Mouse (Mus musculus) liver, postnatal 0 days (tissue): Measurements from ENCODE around the gene Lonrf3. TPM values are rescaled to one million over a fixed set of nuclear protein-coding genes. Genes with fewer than 3 reads are reported as not detected.

Source experiments
- ATAC-seq: fragments of 200-750 bp; cut with Nextera tagmentation; 2 replicates; pipeline ENCODE4 v1.8.0; 2017; ENCODE audit warnings: mild to moderate bottlenecking, moderate library complexity
- DNase-seq: peaks from one replicate; pipeline ENCODE4 v3.0.0-alpha.2; 2016
- H3K27ac ChIP-seq: fragments of 300-500 bp; sonication (generic); 2 replicates; pipeline ENCODE4 v1.5.1; 2014; ENCODE audit warnings: antibody characterized with exemption, moderate library complexity, mild to moderate bottlenecking, low read depth
- H3K27me3 ChIP-seq: fragments of 300-500 bp; sonication (generic); 2 replicates; pipeline ENCODE4 v1.6.1; 2014; ENCODE audit warnings: low read length, control low read depth, mixed read lengths; ENCODE audit not compliant: insufficient read depth
- H3K36me3 ChIP-seq: fragments of 300-500 bp; sonication (generic); replicated peaks from 2 replicates; pipeline ENCODE4 v1.6.1; 2014; ENCODE audit warnings: mild to moderate bottlenecking, control low read depth, low read length, moderate library complexity, mixed read lengths; ENCODE audit not compliant: insufficient read depth
- H3K4me1 ChIP-seq: fragments of 300-500 bp; sonication (generic); 2 replicates; pipeline ENCODE4 v1.6.1; 2014; ENCODE audit warnings: antibody characterized with exemption, mild to moderate bottlenecking, control low read depth; ENCODE audit not compliant: insufficient read depth
- H3K4me2 ChIP-seq: fragments of 300-500 bp; sonication (generic); 2 replicates; pipeline ENCODE4 v1.6.1; 2014; ENCODE audit warnings: low read depth, mild to moderate bottlenecking, low read length, moderate library complexity, mixed read lengths
- H3K4me3 ChIP-seq: fragments of 300-500 bp; sonication (generic); 2 replicates; pipeline ENCODE4 v1.5.1; 2014; ENCODE audit warnings: low read depth, low read length
- H3K9ac ChIP-seq: fragments of 300-500 bp; sonication (generic); replicated peaks from 2 replicates; pipeline ENCODE4 v1.6.1; 2014; ENCODE audit warnings: mild to moderate bottlenecking, moderate library complexity
- H3K9me3 ChIP-seq: fragments of 300-500 bp; sonication (generic); 2 replicates; pipeline ENCODE4 v1.6.1; 2016; ENCODE audit warnings: mild to moderate bottlenecking, control low read depth, low read length, mixed read lengths
- CTCF ChIP-seq: sonication (generic); IDR thresholded peaks from 2 replicates; pipeline ENCODE4 v1.5.1; 2016; ENCODE audit warnings: antibody characterized with exemption, low read depth
- EP300 ChIP-seq: IDR thresholded peaks from 2 replicates; pipeline ENCODE4 v1.6.1; 2016; ENCODE audit warnings: antibody characterized with exemption, low read depth, mild to moderate bottlenecking
- WGBS: fragments of 180-500 bp; shearing (Covaris S2); extraction: QIAGEN DNeasy Blood & Tissue Kit; methylation state at CpG from one replicate; pipeline ENCODE4 v1.1.7; 2014; ENCODE audit not compliant: insufficient replicate concordance; 5-methylcytosine and 5-hydroxymethylcytosine counted together
- polyA plus RNA-seq: library from polyadenylated mRNA; unstranded; fragments of >200 nt; fragmentation: Nextera tagmentation; extraction: Ambion mirVana; gene quantifications from 2 replicates; pipeline ENCODE4 v1.2.1, GENCODE M21; 2015

Lonrf3 gene
- polyA plus RNA-seq = 0.22 and 0.40 TPM in 2 replicates

DNA sequence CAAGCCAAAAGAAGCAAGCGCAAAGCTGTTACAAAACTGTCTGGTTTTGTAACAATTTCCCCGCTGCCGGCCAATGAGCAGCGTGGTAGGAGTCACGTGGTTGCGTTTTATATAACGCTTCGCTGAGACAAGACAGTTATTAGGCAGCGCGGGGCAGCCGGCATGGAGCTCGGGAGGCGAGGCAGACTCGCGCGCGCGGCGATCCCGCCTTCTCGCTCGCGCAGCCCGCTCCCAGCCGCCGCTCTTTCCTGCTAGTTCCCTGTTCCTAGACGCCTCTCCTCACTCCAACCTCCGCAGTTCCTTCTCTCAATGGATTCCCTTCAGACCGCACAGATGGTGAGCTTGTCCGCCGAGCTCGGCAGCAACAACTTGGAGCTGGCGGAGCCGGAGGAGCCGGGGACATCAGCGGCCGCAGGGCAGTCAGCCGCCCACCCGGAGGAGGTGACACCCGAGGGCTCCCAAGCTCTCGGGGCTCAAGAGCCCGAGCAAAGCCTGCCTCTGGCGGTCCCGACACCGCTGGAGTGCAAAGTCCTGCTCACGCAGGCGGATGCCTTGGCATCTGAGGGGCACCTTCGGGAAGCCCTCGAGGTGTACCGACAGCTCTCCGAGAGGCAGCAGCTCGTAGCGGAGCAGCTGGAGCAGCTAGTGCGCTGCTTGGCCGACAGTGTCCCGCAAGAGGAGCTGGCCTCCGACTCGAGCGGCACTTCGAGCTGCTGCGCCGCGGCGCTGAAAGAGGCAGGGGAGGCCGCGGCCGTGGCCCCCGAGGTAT, at the start of gene Lonrf3:
Gene Lonrf3, plus strand, starts transcription at position 83 of the 769 bp plus-strand sequence.
- whole genome bisulfite sequencing = 16% methylated on average over 60 of the region's 68 CpGs
- DNase-seq (peak; percentile 51), ATAC-seq (peak; percentile 55)
- H3K27ac ChIP-seq = no peak within 1 kb of the TSS
- H3K4me3 ChIP-seq = peak within 1 kb of the TSS; percentile 49
- TF ChIP-seq EP300 (no peak), CTCF (no peak)
- H3K9me3 ChIP-seq = no peaks in the 10 kb centered on the region
- H3K36me3 ChIP-seq = no peaks in the 10 kb centered on the region
- peaks cover 21% of the 10 kb centered on the region; the same call in 1 of the 2 replicates for H3K27me3 ChIP-seq
- 0 out of 2 replicates have a peak within 1 kb of the TSS, but pooled peaks have one; percentile 16 for H3K9ac ChIP-seq
- no peaks in the 10 kb centered on the region for H3K4me1 ChIP-seq
- H3K4me2 ChIP-seq = peak within 1 kb of the TSS; percentile 72

DNA sequence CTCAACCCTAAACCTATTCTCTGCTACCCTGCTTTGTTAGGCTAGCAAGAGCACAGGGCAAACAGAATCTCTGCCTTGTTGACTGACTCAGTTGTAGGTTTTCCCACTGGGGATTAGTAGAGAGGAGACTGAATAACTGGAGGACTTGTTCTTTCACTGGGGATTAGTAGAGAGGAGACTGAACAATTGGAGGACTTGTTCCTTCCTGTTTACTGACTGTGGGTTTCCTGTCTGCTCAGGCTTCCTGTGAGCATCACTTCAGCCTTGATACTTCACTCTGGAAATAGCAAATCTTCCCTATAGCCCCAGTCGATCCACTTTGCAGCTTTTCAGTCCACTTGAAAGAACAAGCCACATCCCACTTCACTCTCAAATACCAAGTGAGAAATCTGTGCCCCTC, 49.4 kb upstream of the Lonrf3 start:
- H3K4me3 ChIP-seq = no peak overlapping the region
- WGBS = 35% methylated on average over 1 of the region's 1 CpGs
- no peak overlapping the region for H3K9ac ChIP-seq
- H3K27me3 ChIP-seq = no peaks in the 10 kb centered on the region
- DNase-seq (no peak), ATAC-seq (no peak)
- no peaks in the 10 kb centered on the region for H3K36me3 ChIP-seq
- no peaks in the 10 kb centered on the region for H3K4me1 ChIP-seq
- no peak overlapping the region for H3K27ac ChIP-seq
- no peak overlapping the region for H3K4me2 ChIP-seq
- no peaks in the 10 kb centered on the region for H3K9me3 ChIP-seq
- TF ChIP-seq EP300 (no peak), CTCF (no peak)

DNA sequence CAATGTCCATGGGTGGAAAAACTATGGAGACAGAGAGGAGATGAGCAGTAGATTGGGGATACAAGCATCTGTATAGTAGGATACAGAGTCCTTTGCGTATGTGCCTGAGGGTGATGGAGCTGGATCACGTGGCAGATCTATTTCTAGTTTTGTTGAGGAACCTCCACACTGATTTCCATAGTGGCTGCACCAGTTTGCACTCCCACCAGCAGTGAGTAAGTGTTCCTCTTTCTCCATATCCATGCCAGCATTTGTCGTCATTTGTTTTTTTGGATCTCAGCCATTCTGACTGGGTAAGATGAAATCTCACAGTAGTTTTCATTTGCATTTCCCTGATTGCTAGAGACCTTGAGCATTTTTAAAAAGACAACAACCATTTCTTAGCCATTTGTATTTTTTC, 16.7 kb upstream of the Lonrf3 start:
- 71% methylated on average over 3 of the region's 3 CpGs for WGBS
- Histone ChIP-seq H3K9me3 (no peaks in the 10 kb centered on the region), H3K9ac (no peak overlapping the region), H3K27me3 (no peaks in the 10 kb centered on the region), H3K27ac (no peak overlapping the region), H3K4me2 (no peak overlapping the region), H3K4me3 (no peak overlapping the region), H3K36me3 (no peaks in the 10 kb centered on the region), H3K4me1 (no peaks in the 10 kb centered on the region)
- TF ChIP-seq CTCF (no peak), EP300 (no peak)
- ATAC-seq (no peak), DNase-seq (no peak)

DNA sequence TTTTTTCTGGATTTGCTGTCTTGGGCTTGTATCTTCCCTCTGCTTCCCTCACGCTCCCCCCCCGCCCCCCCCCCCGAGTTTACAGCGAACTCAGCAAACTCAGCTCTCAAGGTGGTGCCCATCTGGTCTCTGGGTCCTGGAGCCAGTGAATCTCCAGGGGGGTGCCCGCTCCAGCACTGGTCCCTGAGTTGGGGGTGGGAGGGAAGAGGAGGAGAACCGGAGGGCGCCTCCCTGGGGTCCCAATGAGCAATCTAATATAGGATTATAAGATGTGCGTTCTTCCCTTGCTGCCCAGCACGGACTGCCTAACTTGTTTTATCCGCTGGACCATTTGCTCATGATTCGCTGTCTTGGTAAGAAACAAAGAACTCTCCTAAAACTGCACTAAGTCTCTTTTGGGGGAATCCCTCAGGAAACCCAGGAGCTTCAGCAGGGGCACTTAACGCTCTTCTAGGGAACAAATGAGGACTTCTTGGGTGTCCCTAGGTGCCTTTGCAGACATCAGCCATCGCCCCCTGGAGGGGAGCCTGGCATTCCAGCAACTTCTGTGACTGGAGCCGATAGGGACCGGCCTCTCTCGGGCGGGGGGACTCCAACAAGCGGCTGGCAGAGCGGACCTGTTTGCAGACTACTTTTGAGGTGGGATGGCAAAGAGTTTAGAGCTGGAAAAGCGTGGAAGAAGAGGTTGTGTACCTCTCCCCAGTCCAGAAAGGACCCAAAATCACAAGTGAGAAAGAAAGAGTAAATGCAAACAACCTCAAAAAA, 480 bp upstream of the Lonrf3 start:
- DNase-seq = peak; percentile 17
- H3K4me2 ChIP-seq = peak overlapping the region; percentile 72
- no peaks in the 10 kb centered on the region for H3K9me3 ChIP-seq
- no peak overlapping the region for H3K9ac ChIP-seq
- H3K4me3 ChIP-seq = peak overlapping the region; percentile 49
- H3K4me1 ChIP-seq = no peaks in the 10 kb centered on the region
- H3K36me3 ChIP-seq = no peaks in the 10 kb centered on the region
- 24% methylated on average over 16 of the region's 20 CpGs for WGBS
- peaks cover 21% of the 10 kb centered on the region; the same call in 1 of the 2 replicates for H3K27me3 ChIP-seq
- no peak for TF ChIP-seq CTCF
- no peak for TF ChIP-seq EP300
- H3K27ac ChIP-seq = no peak overlapping the region
- peak; percentile 11; the same call in 1 of the 2 replicates for ATAC-seq

DNA sequence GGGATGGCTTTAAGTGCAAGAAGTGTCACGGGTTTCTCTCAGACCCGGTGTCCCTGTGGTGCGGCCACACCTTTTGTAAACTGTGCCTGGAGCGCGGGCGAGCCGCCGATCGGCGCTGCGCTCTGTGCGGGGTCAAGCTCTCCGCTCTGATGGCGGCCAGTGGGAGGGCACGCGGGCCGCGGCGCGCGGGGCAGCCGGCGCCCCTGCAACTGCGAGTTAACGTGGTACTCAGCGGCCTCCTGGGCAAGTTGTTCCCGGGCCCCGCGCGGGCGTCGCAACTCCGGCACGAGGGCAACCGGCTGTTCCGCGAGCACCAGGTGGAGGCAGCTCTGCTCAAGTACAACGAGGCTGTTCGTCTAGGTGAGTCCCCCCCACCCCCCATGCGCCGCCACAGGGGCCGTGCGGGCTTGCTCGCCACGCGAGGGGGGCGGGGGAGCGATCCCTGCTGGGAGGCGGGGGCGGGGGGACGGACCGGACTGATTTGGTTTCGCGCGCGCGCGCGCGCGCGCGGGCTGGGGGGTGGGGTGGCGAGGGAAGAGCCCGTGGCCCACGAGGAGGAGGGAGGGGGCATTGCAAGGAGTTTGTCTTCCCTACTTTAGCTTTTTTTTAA, 992 bp downstream of the Lonrf3 start:
- TF ChIP-seq EP300 = no peak
- no peak for TF ChIP-seq CTCF
- Histone ChIP-seq H3K27ac (0 out of 2 replicates have a peak overlapping the region, but pooled peaks have one; percentile 11), H3K36me3 (no peaks in the 10 kb centered on the region), H3K27me3 (peaks cover 21% of the 10 kb centered on the region; the same call in 1 of the 2 replicates), H3K9me3 (no peaks in the 10 kb centered on the region), H3K4me1 (no peaks in the 10 kb centered on the region), H3K4me3 (peak overlapping the region; percentile 49), H3K9ac (0 out of 2 replicates have a peak overlapping the region, but pooled peaks have one; percentile 16), H3K4me2 (peak overlapping the region; percentile 72)
- WGBS = 20% methylated on average over 36 of the region's 66 CpGs
- ATAC-seq (no peak; the same call in 1 of the 2 replicates), DNase-seq (peak; percentile 20)
